Mouse (Mus musculus) T-cell, adult 2 months (primary cell): ENCODE results near the gene Med25.
A peak's percentile ranks its signal among the peaks of the same experiment; 100 is the strongest.

Experiments
- DNase-seq: peaks from one replicate; pipeline ENCODE4 v3.0.0; 2022; ENCODE audit warnings: low spot score

Gene Med25

GRCm38 (mm10) chr7:44892276-44892921 is at the start of gene Med25:
Med25 (minus strand) TSS chr7:44892712.
- DNase-seq, result peak; percentile 86

GRCm38 (mm10) chr7:44938680-44939079 is 46.2 kb upstream of the Med25 start:
- no peak for DNase-seq

- DNase-seq, result peak; percentile 100
Observed at GRCm38 (mm10) chr7:44929204-44930151, 37.0 kb upstream of the Med25 start, which contains the start of gene Ap2a1. Ap2a1 (minus strand) TSS chr7:44929496.

GRCm38 (mm10) chr7:44928570-44928969 is 36.1 kb upstream of the Med25 start:
- DNase-seq, result no peak

- peak; percentile 36 for DNase-seq
Observed at GRCm38 (mm10) chr7:44925468-44925867, 33.0 kb upstream of the Med25 start.

- DNase-seq, result no peak
Observed at GRCm38 (mm10) chr7:44922530-44922929, 30.0 kb upstream of the Med25 start.

GRCm38 (mm10) chr7:44919127-44919526 is 26.6 kb upstream of the Med25 start:
- no peak for DNase-seq

GRCm38 (mm10) chr7:44918219-44918618 is 25.7 kb upstream of the Med25 start:
- no peak for DNase-seq

GRCm38 (mm10) chr7:44916881-44917280 is 24.4 kb upstream of the Med25 start:
- no peak for DNase-seq

GRCm38 (mm10) chr7:44916191-44916590 is 23.7 kb upstream of the Med25 start:
- no peak for DNase-seq

GRCm38 (mm10) chr7:44915314-44915713 is 22.8 kb upstream of the Med25 start:
- no peak for DNase-seq

GRCm38 (mm10) chr7:44914396-44914795 is 21.9 kb upstream of the Med25 start:
- DNase-seq, result no peak

- peak; percentile 76 for DNase-seq
Observed at GRCm38 (mm10) chr7:44908706-44909476, 16.4 kb upstream of the Med25 start.

- DNase-seq, result no peak
Observed at GRCm38 (mm10) chr7:44905430-44905829, 12.9 kb upstream of the Med25 start.

- DNase-seq, result peak; percentile 59
Observed at GRCm38 (mm10) chr7:44901230-44901722, 8.8 kb upstream of the Med25 start.

GRCm38 (mm10) chr7:44900632-44901031 is 8.1 kb upstream of the Med25 start:
- DNase-seq, result no peak

- no peak for DNase-seq
Observed at GRCm38 (mm10) chr7:44898607-44899006, 6.1 kb upstream of the Med25 start.

- no peak for DNase-seq
Observed at GRCm38 (mm10) chr7:44896499-44896898, 4.0 kb upstream of the Med25 start.

GRCm38 (mm10) chr7:44895593-44896434 is 3.3 kb upstream of the Med25 start, which contains the start of gene Fuz:
Fuz (plus strand) TSS chr7:44896079.
- peak; percentile 90 for DNase-seq

GRCm38 (mm10) chr7:44895206-44895592 is 2.7 kb upstream of the Med25 start:
- no peak for DNase-seq

- no peak for DNase-seq
Observed at GRCm38 (mm10) chr7:44894175-44894574, 1.7 kb upstream of the Med25 start.
